Mouse (Mus musculus) 3T3-L1 (cell line): ENCODE data around the gene Rell1.
A peak's percentile ranks its signal among the peaks of the same experiment; 100 is the strongest.

Source experiments
- DNase-seq: peaks from one replicate; pipeline ENCODE4 v3.0.0-alpha.2; 2015; ENCODE audit warnings: low read depth, low spot score

Rell1 gene

DNA sequence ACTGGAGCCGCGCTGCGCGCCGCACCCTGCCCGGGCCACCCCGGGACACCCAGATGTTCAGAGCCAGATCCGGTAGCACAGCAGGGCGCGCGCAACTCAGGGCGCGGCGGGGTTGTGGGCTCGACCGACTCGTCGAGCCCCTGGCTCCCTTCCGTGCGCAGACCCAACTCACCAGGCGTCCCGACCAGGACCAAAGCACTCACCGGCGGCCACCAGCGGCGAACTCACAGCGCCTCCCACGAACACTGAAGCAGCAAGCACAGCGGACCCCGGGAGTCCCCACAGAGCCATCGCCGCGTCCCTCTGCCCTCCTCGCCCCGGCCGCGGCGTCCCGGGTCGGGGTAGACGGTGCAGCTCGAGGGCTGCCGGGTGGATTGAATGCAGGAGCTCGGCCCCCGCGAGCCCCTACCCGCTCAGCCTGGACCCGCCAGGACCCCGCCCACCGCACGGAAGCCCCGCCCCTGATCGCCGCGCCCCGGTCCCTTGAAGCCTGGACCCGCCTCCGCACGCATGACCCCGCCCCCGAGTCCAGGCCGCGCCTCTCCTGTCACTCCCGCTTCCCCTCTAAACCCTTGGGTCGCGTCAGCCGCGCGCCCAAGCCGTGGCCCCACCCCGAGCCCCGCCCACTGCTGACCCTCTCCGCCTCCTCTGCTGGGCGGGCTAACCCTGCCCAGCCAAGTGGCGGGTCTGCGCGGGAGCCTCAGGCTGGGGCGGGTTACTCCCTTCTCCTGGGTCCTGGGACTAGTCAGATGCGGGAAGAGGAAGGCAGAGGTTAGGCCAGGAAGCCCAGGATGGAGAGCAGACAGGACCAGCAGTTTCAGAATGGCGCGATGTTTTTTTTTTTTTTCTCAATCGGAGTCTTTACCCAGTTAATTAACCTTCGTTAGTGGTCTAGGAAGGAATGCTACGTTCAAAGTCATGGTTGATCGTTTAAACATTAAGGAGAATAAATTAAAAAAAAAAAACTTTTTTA, at the start of gene Rell1:
Gene Rell1 (minus strand): TSS at position 455 of the 973 bp plus-strand sequence.
- DNase-seq = peak; percentile 96

DNA sequence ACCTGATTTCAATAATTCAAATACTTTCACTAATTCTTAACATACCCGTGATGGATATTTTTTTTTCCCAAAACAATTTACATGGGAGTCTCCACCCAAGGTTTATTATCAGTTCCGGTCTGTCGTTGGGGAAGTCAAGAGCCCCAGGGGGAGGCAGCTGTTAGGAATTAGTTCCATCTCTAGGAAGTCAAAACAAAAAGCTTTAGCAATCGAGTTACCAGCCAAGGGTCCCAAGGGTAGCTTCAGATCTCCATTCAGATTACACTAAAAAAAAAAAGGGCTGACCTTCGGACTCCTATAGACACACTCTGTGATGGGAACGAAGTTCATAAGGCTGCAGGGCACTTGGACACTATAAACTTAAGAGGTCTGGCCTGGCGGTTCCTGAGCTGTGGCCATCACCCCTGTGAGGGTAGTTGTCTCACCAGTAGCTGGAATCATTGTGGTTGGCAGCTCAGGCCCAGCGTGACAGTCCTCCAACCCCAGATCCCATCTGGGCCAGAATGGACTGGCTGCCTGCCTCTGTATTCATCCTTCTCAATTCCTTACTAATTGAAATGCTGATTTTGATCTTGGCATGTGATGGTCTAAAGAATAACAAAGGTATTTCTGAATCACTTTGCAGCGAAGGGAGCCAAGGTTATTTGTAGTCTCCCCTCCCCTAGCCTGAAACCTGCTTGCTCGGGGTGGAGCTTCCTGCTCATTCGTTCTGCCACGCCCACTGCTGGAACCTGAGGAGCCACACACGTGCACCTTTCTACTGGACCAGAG, 44.1 kb upstream of the Rell1 start:
- no peak for DNase-seq

DNA sequence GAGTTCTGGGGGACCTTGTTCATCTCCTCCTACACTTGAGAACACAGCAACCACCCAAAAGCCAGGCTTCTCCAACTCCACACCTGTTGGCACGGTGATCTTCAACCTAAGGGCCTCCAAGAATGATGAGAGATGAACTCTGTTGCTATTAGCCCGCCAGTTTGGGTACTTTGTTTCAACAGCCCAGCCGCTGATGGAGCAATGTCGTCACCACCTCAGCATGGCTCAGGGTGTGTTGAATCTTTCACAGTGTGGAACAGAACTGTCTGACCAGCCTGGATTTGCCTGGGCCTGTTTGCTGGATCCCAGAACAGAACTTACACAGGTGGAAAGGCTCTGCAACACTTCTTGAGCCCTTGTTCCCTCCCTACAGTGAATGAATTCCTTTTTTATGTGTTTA, 37.9 kb upstream of the Rell1 start:
- DNase-seq = no peak

DNA sequence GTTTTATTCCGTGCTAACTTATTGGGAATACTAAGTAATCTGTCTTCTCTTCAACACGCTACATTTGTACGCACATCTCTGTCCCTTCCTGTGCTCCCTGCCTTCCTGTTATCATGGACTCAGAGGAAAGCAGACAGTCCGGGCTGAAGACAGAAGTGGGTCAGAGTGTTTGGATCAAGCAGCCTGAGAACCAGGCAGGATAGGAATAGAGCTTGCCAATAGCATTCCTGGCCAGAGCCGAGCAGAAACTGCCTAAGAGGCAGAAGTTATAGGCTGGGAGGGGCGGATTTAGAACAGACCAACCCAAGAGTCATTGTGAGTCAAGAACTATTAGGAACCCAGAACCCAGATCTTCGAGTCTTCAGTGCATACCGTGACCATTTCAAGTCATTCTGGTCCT, 34.6 kb upstream of the Rell1 start:
- DNase-seq = no peak

DNA sequence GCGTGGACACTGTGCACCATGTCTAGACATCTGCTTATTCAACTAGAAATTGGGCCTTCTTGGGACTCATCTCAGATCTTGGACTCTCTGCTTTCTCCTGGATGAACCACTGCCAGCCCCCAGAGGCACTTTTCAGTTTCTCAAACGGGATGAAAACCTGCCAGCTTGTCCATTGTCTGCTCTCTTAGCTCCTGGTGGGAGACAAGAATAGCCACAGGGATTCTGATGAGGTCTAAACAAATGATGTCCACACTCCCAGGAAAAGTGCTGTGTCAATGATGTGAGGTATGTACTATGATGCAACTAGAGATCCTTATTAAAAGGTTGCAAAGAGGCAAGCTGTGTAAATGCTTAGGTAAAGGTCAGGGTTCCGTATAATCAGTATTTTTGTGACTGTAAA, 25.2 kb upstream of the Rell1 start:
- DNase-seq = no peak

DNA sequence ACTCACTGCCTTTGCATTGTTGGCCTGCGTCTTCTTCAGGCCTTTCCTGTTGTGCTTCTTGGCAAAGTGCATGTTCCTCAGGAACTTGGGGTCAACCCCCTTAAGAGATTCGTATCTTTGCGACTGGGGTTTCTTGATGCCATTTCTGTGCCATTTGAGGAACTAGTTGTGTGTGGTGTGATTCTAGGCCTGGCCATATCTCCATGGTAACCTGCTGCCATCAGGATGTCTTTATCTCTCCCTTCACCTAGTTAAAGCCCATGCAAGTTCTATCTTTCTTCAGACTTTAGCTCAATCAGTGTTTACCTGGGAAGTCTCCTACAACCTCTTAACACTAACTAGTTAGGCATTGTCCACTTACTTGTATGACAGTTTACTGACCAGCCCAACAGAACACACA, 22.0 kb upstream of the Rell1 start:
- DNase-seq = no peak

DNA sequence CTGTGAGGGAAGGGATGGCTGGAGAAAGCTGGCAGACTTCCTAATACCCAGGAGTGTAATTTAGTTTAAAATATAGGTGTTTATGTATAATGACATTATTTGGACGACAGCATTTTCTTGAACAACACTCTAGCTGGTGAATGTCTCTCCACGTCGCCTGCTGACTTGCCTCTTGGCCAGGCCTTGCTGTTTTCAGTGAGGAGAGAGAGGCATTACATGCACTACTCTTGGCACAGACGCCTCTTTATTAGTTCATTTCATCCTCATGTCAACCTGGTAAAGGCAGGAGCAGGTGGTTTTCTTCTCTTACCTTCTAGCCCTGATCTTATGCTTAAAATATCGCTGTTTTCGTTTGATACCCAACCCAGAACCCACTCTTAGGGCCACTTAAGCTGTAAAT, 17.6 kb upstream of the Rell1 start:
- DNase-seq = no peak

DNA sequence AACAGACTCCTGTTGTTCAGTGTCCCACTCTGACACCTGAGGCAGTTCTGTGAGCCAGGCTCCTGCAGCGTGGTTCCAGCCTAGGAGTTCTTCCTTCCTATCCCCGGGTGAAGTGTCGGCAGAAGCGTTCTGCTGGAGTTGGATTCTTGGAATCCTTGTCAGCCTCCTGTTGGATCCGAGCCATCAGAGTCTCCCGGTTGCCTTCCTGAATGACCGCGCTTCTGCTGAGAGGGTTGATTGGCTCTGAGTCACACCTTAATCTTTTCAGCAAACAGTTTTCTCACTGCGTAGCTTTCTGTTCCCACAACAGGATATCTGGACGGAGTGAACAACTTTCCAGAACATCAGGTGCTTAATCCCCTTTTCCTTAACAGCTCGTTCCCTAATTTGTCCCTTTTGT, 13.6 kb upstream of the Rell1 start:
- peak; percentile 80 for DNase-seq

DNA sequence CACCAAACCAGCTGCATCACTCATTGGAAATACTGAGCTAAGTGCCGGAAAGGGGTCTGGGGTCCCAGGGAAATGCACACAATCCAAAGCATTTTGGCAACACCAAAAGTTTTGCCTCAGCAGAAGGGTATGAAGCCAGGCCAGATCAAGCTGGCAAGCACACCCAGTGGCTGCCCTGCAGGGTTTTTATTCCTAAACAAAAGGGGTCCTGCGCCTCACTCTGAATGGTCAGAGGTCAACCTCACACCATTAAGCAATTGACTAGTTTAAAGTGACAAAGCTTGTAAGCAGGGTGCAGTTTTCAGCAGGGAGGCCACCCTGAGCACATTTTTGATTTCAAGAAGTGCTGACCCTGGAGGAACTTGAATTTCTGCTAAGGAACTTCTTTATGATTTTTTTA, 2.3 kb upstream of the Rell1 start:
- no peak for DNase-seq

DNA sequence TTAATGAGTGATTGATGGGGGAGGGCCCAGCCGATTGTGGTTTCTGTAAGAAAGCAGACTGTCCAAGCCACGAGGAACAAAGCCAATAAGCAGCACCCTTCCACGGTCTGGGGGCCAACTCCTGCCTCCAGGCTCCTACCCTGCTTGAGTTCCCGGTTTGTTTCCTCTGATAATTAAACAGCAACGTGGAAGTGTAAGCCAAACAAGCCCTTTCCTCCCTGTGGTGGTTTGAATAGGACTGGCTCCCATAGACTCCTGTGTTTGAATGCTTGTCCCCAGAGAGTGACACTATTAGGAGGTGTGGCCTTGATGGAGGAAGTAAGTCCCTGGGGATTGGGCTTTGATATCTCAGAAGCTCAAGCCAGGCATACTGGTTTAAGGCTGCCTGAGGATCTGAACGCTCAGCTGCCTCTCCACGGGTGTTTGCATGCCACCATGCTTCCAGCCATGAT, 1.6 kb upstream of the Rell1 start:
- DNase-seq = peak; percentile 59

DNA sequence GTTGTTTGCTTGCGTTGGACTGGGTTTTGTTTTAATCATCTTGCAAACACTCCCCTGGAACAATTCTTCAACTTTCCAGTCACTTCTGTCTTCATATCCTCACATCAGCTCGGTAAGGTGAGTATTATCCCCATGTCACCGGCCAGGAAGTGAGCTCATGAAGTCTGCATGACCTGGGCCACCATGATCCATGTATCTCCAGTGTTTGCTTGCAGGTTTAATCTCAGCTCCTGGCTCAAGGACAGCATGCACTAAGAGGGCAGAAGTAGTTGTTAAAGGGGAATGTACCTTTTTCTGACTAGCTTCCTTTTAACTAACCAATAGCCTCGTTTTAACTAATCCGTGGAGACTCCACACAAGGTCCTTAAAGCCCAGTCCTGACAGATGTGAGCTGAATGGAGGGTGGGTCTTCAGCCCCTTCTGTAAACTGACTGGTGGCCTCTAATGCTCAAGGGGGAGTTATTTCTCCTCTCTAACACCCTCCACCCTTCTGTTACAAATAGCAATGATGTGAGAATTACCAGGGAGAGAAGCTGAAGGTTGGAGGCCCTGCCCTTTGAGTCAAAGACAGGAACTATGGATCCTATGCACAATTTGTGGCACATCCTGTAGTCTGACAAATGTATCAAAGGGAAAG, 897 bp upstream of the Rell1 start:
- peak; percentile 57 for DNase-seq

DNA sequence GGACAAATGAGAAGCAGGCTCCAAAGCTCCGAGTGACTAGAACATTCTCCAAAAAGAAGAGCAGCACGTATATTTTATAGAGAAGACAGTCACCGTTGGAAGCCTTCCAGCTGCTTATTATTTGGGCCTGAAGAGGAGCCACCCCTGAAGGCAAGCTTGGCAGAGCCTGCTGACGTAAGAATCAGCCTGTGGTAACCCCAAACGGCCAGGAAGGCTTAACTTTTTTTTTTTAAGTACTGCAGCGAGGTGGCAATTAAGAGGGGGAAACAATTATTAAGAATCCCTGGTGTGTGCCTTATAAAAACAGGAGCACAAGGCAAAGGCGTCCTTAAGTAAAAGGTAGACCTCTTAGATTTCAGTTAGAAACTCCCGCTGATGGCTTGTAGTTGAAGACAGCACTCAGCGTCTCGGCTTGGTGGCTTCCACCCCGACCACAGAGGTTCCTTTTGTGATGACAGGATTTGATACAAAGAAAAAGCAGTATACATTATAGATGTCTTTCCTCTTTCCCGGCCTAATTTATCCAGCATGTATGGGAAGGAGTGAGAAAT, 1.0 kb downstream of the Rell1 start:
- DNase-seq = peak; percentile 76

DNA sequence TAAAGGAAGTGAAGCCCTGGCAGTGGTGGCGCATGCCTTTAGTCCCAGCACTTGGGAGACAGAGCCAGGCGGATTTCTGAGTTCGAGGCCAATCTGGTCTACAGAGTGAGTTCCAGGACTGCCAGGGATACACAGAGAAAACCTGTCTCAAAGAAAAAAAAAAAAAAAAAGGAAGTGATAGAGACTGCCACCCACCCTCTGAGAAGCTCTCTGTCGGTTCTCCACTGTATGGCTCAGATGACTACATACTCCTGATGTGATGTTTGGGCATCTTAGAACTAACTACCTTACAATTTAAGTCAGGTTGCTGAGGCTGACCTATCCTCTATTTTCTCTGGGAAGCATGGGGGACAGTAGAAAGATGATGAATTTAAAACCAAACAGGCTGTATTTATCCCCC, 2.3 kb downstream of the Rell1 start:
- DNase-seq = no peak

DNA sequence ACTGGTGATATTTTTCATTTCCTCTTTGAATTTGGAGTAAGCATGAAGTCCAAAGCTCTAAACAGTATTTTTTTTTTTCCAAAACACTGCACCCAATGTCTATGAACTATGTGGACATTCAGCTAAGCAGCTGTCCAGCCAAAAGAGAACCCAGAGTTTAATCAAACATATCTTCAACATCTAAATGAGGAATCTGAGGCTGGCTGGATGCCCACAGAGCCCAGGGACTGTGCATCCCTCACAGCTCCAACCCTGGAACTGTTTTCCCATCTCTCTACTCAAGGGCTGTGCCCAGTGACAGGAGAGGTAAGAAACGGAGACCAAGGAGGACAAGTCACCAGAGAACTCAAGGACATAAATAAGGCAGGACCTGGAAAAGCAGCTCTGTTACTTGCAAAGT, 2.8 kb downstream of the Rell1 start:
- no peak for DNase-seq

DNA sequence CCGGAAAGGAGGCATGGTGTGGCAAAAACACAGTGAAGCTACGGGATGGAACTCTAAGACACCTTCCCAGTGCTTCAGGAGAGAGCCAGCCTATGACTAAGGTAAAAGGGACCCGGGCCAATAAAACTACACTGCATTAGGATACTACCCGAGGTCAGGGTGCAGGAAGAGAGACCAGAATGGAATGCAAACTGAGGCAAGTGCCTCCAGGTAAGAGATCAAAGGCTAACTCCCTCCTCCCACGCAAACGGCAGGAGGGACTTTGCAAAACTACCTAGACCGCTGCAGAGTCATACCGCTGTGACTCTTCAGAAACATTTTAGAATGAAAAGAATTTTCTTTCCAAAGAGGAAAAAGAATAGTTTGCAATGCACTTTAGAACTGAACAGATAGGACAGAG, 4.1 kb downstream of the Rell1 start:
- no peak for DNase-seq

DNA sequence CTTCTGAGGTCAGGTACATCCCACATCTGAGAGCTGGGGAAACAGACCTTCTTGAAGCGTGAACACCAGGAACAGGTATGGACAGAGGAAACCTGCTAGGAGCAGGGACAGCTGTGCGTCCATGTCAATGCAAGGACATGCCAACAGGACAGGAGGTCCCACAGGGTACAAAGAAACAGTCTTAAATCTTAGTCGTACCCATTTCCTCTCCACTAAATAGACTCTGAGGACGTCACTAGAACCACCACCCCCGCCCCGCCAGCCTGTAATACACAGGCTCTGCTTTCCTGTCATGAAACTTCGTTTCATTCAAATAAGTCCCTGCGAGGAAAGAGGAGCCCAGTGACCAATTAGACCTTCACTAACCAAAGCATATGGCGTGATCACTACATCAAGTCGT, 7.0 kb downstream of the Rell1 start:
- DNase-seq = no peak

DNA sequence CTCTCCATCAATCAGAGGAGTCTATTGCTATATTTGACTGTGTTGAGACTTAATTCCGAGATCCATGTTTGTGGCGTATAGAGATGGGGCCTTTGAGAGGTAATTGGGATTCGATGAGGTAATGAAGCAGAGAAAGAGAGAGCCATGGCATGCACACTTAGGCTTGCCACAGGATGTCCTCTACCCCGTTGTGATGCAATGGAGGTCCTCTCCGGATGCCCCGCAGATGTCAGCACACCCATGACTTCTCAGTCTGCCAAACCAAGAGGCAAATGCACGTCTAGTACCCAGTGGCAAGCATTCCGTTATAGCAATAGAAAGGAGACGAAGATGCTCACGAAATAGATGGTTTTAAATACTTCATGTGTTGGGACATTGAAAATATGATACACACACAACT, 8.1 kb downstream of the Rell1 start:
- no peak for DNase-seq

DNA sequence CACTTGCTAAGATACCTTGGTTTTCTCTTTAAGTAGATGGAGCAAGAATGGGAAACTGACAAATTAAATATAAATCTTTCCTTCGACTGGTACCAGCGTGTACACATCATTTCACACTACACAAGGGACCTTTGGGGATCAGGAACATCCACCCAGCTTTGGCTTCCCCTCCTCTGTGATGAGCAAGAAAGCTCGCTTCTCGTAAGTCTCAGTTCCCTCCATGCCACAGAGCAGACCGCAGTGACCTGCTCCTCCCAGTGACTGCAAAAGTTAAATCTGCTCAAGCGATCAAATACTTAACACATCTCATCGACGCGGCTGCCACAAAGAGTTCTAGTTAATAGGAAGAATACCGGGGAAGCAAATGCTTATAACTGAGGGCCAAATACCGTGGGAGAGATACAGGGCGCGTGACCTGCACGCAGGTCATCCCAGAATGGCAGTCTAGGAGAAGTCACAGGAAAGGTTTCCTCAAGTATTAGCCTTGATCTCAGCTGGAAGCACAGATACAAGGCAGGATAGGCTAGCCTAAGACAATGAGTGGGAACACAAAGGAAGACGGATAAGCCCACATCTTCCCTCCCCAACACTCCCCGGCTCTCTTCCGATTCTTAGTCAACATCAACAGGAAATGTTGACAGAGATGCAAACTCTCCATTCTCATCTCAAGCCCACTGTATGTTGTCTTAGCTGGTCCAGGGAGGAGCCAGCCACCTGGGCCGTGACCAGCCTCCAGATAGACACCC, 9.6 kb downstream of the Rell1 start:
- no peak for DNase-seq

DNA sequence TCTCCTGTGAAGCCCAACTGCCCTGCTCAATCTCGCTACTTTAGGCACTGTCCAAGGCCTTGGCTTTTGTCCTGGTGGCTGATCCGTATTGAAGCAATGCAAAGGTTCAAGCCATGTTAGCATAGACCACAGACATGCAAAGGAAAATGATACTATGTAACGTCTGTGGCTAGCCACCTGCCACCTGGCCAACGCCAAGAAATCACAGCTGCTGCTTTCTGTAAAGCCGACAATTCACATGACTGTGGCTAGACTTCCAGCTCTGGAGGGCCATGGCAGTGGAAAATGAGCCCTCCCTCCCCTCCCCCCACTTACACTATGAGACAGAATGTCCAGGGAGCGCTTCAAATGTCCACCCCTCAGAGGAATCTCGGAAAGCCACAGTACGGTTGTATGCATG, 11.1 kb downstream of the Rell1 start:
- no peak for DNase-seq

DNA sequence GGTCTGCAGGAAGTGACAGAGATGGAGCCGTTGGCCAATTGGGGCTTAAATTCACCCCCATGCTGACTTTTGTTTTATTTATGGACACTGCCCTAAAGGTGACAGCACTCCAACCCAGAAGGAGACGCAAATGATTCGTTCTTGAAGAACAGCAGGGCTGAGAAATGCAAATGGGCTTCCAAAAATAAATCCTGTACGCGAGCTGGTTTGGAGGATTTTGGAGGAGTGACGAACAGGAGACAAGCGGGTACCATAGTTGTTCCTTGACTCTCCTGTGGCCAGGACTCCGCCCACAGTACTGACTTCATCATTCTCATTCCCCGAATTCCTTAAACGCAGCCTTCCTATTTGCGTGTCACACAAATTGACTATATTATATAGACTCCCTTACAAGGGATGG, 12.3 kb downstream of the Rell1 start:
- DNase-seq = no peak

DNA sequence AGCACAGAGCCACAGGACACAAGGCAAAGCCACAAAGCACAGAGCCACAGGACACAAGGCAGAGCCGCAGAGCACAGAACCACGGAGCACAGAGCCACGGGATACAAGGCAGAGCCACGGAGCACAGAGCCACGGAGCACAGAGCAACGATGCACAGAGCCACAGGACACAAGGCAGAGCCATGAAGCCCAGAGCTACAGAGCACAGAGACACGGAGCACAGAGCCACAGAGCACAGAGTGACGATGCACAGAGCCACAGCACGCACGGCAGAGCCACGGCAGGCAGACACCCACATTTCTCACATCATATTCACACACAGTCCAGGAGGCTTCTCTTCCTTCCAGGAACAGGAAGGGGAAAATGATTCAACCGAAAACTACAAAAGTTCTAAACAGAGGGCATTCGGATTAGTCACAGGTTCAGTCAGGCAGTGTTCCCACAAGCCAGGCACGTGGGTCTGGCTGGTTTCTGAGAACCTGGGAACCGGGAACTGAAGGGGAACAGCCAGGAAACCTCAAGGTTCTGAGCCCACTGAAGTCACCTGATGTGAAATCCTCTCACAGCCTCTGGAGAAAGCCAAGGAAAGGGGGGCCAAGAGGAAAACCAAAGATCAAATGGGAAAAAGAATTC, 15.2 kb downstream of the Rell1 start:
- DNase-seq = peak; percentile 88
